Mouse (Mus musculus) layer of hippocampus, adult 9-11 months (tissue): ENCODE data around the gene Slc25a26.
A peak's percentile ranks its signal among the peaks of the same experiment; 100 is the strongest.

Experiments used
- DNase-seq: peaks from one replicate; pipeline ENCODE4 v3.0.0; 2022

Slc25a26 gene

DNA sequence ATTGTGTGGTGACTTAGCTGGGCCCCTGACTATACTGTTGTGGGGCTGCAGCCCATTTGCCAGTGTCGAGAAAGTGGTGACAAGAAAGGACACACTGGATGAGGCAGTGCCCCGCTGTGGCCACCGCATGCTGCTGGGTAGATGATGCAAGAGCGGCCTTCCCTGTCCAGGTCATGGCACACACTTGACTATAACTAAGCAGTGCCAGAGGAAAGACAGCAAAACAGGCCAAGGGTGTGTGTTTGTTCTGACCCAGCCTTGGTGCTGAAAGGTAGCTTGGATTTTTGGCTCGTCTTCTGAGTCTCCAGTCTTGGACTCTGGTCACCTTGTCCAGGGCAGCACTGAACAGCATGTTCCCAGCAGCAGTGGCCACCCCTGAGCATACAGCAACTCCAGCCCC, 101.0 kb downstream of the Slc25a26 start:
- no peak for DNase-seq

DNA sequence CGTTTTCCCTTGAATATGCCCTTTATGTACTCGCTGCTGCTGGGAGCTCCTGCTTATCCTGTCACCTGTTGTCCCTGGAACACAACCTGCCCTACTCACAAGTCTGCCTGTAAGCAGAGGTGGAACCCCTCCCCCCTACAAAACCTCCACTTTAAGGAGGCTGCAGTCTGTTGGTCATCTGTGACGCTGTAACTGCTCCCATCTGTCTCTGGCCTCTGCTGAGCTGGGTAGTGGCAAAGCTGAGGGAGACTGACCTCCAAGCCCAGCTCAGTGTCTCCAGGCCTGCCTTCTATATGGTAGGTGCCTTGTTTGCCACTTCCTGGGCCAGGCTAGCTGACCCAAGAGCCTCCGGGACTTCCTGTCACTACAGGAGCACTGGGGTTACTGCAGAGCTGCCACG, 101.7 kb downstream of the Slc25a26 start:
- DNase-seq = no peak

- no peak for DNase-seq
Observed at GRCm38 (mm10) chr6:94604072-94604471, 103.9 kb downstream of the Slc25a26 start.

GRCm38 (mm10) chr6:94604546-94604945, 104.4 kb downstream of the Slc25a26 start:
- DNase-seq = no peak

- no peak for DNase-seq
Observed at GRCm38 (mm10) chr6:94613235-94613895, 113.2 kb downstream of the Slc25a26 start.

GRCm38 (mm10) chr6:94614346-94614745, 114.2 kb downstream of the Slc25a26 start:
- DNase-seq = no peak

DNA sequence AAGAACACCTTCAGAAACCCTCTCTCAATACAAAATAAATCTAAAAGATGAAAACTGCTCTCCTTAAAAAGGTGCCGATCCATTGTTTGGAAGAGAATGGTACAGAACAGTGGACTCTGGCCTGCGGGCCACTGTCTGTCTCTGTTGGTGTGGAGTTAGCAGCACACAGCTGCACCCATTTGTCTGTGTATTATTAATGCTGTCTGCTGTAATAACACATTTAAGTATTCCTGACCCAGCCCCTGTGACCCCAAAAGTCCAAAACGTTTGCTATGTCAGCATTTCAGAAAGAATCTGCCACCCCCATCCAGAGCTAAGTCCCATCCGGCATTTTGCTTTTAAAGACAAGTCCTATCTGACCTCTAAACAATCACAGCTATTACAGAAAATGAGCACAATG, 115.8 kb downstream of the Slc25a26 start:
- DNase-seq = no peak

- DNase-seq = no peak
Observed at GRCm38 (mm10) chr6:94618671-94619070, 118.5 kb downstream of the Slc25a26 start.

GRCm38 (mm10) chr6:94620287-94620686, 120.2 kb downstream of the Slc25a26 start:
- no peak for DNase-seq

DNA sequence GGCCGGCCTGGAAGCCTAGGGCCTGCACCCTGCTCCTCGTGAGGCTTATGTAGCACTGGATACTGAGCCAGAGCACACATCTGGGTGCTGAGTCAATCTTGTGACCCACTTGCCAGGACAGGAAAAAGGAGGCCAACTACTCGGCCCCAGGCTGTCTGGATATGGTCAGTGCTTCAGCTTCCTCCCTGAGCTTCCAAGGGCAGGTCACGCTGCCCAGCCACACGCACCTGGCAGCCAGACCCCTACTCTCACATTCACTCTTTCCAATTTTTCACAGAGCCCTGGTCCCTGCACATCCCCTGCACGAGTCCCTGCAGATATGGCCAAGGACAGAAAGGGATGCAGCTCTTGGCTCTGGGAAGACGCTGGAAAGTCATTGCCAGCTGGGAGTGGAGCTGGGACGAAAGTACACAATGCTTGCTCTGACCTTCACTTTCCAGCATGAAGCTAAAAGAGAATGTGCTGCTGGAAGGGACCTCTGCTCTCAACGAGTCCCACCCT, 120.7 kb downstream of the Slc25a26 start:
- DNase-seq = no peak

DNA sequence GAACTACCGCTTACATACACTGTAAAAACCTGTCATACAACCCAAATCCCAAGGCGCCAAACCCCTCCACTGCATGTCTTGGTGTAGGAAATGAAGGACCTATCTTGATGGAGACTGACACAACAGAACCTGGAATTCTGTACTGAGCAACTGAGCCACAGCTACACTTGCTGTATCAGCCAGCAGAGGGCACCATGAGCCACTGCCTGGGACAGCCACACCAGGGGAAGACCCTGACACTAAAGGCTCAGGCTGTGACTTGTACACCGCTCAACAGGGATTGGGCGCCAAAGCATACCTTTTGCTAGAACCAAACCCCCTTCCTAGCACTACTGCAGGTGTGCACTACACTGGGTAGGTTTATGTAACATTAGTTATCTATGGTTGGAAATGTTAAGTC, 122.9 kb downstream of the Slc25a26 start:
- DNase-seq = peak; percentile 55

DNA sequence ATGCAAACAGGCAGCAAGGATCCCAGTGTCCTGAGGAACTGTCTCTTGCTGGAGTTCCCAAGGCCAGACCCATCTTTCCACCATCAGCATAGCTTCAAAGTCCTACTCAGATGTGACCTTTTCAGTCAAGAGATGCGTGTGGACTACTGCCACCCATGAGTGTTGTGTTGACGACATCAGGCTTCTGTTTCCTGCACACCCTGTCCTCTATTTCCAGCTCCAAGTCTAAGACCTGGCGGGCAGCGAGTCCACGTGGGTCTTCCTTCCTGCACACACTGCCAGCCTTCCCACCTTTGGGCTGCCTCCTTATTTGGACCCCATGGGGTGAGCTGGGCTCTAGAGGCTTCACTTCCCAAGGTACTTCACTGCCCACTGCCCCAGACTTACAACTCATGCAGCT, 124.4 kb downstream of the Slc25a26 start:
- no peak for DNase-seq

- DNase-seq = no peak
Observed at GRCm38 (mm10) chr6:94625896-94626295, 125.8 kb downstream of the Slc25a26 start.

DNA sequence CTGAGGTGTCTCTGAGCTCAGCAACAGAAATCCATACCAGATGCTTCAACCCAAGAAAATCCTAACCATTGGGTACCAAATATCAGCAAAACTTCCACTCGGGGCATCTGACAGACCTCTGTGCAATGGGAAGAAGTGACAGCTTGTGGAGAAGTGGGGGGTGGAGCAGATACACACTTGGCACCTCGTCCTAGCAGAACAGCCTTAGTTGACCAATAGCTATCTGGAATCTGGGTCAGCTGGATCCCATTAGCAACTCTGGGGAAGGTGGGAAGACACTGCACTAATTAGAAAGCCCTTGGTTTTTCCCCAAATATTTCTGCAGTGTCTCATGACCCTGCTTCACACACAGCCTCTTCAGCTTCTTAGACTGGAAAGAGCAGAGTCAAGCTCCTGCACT, 126.7 kb downstream of the Slc25a26 start:
- DNase-seq = no peak

GRCm38 (mm10) chr6:94627714-94628595, 127.8 kb downstream of the Slc25a26 start:
- DNase-seq = no peak

GRCm38 (mm10) chr6:94628787-94629186, 128.7 kb downstream of the Slc25a26 start:
- no peak for DNase-seq

DNA sequence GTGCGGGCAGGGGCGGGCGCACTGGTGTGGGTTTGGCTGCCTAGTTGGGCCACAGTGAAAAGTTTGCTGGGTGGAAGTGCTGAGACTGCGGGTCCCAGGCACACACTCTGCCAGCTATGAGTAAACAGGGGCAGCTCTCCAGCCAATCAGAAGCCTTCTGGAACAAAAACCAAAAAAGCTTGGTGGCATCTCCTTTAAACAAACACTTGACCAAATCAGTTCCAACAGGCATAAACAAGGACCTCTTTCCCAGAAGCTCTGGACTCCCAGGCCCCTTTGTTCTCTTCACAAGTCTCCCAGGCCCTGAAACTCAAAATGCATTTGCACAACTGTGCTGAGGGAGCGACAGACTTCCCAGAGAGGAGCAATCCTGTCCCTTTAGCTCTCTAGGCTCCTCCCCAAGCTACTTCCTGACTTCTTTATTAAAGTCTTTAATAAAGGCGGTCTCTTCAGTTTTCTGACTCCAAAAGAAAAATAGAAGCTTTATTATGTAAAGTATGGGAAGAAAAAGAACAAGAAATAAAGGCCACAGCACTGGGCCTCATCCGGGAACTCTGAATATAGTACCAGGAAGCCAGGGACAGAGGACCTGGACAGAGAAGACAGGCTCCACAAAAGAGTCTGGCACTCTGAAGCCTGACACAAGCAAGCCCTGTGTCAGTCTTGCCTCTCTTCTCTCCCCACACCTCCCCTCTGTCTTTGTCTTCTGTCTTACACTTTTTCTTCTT, 131.1 kb downstream of the Slc25a26 start:
- peak; percentile 34 for DNase-seq

DNA sequence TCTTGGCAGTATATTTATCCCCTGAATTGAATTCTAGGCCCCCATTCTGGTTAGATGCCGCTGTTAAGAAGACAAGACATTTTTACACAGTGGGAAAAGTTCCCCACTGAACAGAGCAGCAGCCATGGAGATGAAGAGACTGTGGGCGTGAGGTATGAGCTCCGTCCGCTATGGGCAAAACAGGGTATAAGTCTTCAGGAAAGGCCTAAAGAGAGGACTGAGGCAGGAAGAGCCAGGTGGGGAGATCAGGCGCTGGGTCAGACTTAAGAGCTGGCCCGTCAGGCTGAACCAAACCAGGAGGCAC, 131.6 kb downstream of the Slc25a26 start:
- no peak for DNase-seq

GRCm38 (mm10) chr6:94634274-94634673, 134.1 kb downstream of the Slc25a26 start:
- DNase-seq = no peak

- no peak for DNase-seq
Observed at GRCm38 (mm10) chr6:94634710-94635109, 134.6 kb downstream of the Slc25a26 start.

DNA sequence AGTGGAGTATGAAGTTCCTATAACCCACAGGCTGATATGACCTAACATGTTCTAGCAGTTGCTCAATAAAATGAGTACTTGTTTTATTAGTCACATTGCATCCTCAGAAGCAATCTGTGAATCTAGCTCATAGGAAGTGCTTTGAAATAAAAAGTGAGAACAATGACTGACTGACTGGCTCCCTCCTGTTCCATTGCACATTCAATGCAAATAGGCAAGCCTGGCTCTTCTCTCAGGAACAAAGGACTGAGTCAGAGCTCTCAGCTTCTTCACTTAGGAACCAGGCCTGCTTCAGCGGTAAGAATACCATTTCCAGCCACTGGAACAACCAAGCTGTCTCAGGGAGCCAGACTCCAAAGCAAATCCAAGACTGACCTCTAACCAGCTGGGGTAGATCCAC, 135.2 kb downstream of the Slc25a26 start:
- DNase-seq = no peak

- DNase-seq = no peak
Observed at GRCm38 (mm10) chr6:94637024-94637434, 136.9 kb downstream of the Slc25a26 start.

GRCm38 (mm10) chr6:94640297-94640696, 140.2 kb downstream of the Slc25a26 start:
- peak; percentile 37 for DNase-seq

DNA sequence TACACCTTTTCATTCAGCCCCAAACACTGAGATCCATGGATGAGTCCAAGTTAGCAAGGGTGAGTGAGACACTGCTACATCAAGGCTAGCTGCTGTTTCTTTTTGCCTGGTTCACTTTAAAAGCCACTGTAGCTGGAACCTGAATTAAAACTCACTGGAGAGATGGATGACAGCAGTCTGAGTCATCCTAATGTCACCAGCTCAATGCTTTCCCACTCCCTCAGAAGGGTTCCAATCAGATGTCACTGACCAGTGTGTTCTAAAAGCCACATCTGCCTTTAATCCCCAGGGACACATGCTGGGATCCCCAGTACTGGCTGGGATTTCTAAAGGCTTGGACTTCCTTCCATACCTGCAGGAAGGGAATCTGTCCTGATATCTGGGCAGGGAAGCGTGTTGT, 141.9 kb downstream of the Slc25a26 start:
- DNase-seq = no peak
